Mouse (Mus musculus) limb, embryonic 15.5 days (tissue): ENCODE measurements around the gene Uchl4. TPM values are rescaled to one million over a fixed set of nuclear protein-coding genes. Genes with fewer than 3 reads are reported as not detected.

ENCODE experiments used
- ATAC-seq: fragments of 200-750 bp; cut with Nextera tagmentation; 2 replicates; pipeline ENCODE4 v1.8.0; 2017; ENCODE audit warnings: low read depth, moderate TSS enrichment; ENCODE audit not compliant: insufficient number of reproducible peaks, low FRiP score, low TSS enrichment
- H3K27ac ChIP-seq: fragments of 300-500 bp; sonication (generic); 2 replicates; pipeline ENCODE4 v1.5.1; 2015; ENCODE audit warnings: moderate library complexity, mild to moderate bottlenecking, inconsistent platforms
- H3K27me3 ChIP-seq: fragments of 300-500 bp; sonication (generic); 2 replicates; pipeline ENCODE4 v1.6.1; 2015; ENCODE audit warnings: inconsistent platforms
- H3K36me3 ChIP-seq: fragments of 300-500 bp; sonication (generic); 2 replicates; pipeline ENCODE4 v1.6.1; 2015; ENCODE audit warnings: inconsistent platforms
- H3K4me1 ChIP-seq: fragments of 300-500 bp; sonication (generic); 2 replicates; pipeline ENCODE4 v1.6.1; 2015; ENCODE audit warnings: inconsistent platforms
- H3K4me2 ChIP-seq: fragments of 300-500 bp; sonication (generic); 2 replicates; pipeline ENCODE4 v1.6.1; 2015; ENCODE audit warnings: mild to moderate bottlenecking, inconsistent platforms
- H3K4me3 ChIP-seq: fragments of 300-500 bp; sonication (generic); 2 replicates; pipeline ENCODE4 v1.5.1; 2015; ENCODE audit warnings: mild to moderate bottlenecking, inconsistent platforms
- H3K9ac ChIP-seq: fragments of 300-500 bp; sonication (generic); 2 replicates; pipeline ENCODE4 v1.6.1; 2015; ENCODE audit warnings: inconsistent platforms
- H3K9me3 ChIP-seq: fragments of 300-500 bp; sonication (generic); 2 replicates; pipeline ENCODE4 v1.6.1; 2016; ENCODE audit warnings: inconsistent platforms
- WGBS: fragments of 180-500 bp; shearing (Covaris S2); methylation state at CpG from one replicate; pipeline ENCODE4 v1.1.7; 2015; 5-methylcytosine and 5-hydroxymethylcytosine counted together
- polyA plus RNA-seq: library from polyadenylated mRNA; unstranded; fragments of >200 nt; fragmentation: Nextera tagmentation; extraction: Ambion mirVana; gene quantifications from 2 replicates; pipeline ENCODE4 v1.2.1, GENCODE M21; 2015

Gene Uchl4
- polyA plus RNA-seq, 1 experiment from 2014 or later: 2.5 TPM

DNA sequence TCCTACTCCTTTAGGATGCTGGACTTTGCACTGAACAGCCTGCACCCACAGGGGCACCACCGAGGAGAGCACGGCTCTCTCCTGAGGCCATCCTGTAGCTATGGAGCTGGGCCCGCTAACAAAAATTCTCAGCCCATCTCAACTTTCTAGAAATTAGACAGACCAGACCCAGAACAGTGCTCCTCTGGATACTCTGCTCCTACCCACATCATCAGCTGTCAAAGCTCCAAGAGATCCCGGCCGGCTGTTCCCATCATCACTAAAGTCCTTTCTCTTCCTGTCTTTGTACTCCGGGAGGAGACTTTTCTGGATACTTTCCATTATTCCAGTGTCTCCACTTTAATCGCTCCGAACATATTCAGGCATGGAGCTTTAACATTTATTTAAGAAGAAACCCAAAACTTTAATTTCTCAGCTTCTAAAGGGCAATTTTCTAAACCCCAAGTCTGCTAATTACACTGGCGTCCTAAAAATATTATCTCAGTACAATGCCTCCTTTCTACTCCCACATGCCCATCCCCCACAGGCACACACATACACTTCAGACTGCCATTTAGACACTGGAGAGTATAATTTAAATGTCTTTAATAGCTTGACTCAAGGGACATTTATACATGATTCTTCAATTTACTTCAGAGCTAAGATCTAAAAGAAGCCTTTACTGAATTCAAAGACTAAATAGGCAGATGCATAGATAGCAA, 2.6 kb upstream of the Uchl4 start:
- 56% methylated on average over 9 of the region's 9 CpGs for WGBS
- Histone ChIP-seq H3K9ac (no peak overlapping the region), H3K4me1 (peaks cover 42% of the 10 kb centered on the region), H3K27me3 (no peaks in the 10 kb centered on the region), H3K9me3 (no peaks in the 10 kb centered on the region), H3K27ac (peak overlapping the region; percentile 75), H3K4me2 (no peak overlapping the region), H3K4me3 (no peak overlapping the region), H3K36me3 (no peaks in the 10 kb centered on the region)
- no peak for ATAC-seq

DNA sequence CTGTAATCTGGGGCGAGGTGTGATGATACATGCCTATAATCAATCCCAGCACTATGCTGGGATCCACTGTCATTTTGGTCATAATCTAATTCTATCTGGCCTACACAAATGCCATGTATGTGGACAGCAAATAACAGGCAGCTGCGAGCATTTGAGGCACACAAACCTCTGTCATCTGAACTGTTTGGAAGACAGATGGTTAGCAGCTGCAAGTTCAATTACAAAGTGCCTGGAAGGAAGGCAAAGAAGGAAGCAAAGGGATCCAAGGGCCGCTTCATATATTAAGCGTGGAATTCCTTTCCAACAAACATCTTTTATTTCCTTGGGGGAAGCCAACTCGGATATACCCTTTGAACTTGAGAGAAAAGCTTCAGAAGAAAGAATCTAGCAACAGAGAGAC, 1.3 kb upstream of the Uchl4 start:
- Histone ChIP-seq H3K36me3 (no peaks in the 10 kb centered on the region), H3K27ac (peak overlapping the region; percentile 73), H3K9ac (no peak overlapping the region), H3K9me3 (no peaks in the 10 kb centered on the region), H3K27me3 (no peaks in the 10 kb centered on the region), H3K4me3 (no peak overlapping the region), H3K4me1 (peaks cover 40% of the 10 kb centered on the region), H3K4me2 (no peak overlapping the region)
- 33% methylated on average over 5 of the region's 5 CpGs for WGBS
- no peak for ATAC-seq

DNA sequence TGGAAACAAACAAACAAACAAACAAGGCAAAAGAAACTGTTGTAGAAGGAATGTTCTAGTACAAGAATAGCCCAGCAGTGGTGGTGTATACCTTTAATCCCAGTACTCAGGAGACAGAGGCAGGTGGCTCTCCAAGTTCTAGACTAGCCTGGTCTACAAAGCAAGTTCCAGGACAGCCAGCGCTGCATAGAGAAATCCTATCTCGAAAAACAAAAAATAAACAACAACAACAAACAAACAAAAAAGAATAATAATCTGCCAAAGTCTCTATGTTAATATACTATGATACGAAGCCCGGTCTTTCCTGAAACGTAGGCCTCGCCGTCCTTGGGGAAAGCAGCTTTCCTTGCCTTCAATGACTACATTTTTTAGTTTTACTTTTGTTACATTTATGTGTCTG, 1.1 kb downstream of the Uchl4 start:
- WGBS: 95% methylated on average over 7 of the region's 7 CpGs

DNA sequence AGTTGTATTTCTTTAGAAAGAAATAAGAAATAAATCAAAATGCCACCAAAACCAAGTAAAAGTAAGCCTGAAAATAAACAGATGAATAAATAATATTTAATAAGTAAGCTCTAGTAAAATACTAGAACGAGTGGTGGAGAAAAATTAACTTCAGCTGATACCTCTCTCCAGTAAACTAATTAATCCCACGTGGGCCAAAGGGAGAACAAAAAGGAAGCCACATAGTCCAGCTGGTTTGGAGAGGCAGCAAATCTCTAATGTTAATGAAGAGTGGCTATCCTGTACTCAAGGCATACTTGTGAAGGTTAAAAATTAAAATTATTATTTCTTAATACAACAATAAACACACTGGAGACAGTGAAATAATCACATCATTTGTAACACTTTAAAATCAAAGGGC, 5.1 kb downstream of the Uchl4 start:
- Histone ChIP-seq H3K9me3 (no peaks in the 10 kb centered on the region), H3K4me3 (no peak overlapping the region), H3K9ac (no peak overlapping the region), H3K4me1 (peaks cover 6% of the 10 kb centered on the region; the same call in 1 of the 2 replicates), H3K27me3 (no peaks in the 10 kb centered on the region), H3K36me3 (0 out of 2 replicates have a peak, but pooled peaks cover 3% of the 10 kb centered on the region), H3K27ac (no peak overlapping the region), H3K4me2 (no peak overlapping the region)
- no peak for ATAC-seq
- WGBS: 19% methylated on average over 2 of the region's 2 CpGs

More for the DNA sequence above, 1.1 kb downstream of the Uchl4 start:
- no peaks in the 10 kb centered on the region for H3K9me3 ChIP-seq
- H3K4me3 ChIP-seq: no peak overlapping the region
- no peaks in the 10 kb centered on the region for H3K27me3 ChIP-seq
- no peak overlapping the region for H3K27ac ChIP-seq
- ATAC-seq: no peak
- H3K9ac ChIP-seq: no peak overlapping the region
- no peaks in the 10 kb centered on the region for H3K36me3 ChIP-seq
- no peak overlapping the region for H3K4me2 ChIP-seq
- peaks cover 34% of the 10 kb centered on the region for H3K4me1 ChIP-seq

DNA sequence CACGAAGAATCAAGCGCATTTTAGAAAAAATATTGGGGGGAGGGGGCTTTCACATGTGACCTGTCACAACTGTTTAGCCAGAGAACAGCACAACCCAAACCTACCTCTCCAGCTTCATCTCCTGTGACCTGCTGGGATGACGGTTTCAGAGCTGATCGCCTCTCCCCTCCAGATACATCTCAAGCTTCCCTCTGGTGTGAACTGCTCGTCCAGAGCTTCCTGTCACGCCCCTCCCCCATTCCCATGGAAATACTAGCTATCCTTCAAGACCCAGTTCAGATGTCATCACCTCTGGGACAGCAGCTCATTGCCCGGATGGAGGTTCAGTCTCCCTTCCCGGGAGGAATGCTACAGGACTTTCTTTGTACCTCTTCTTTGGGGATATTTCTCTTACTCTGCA, 5.7 kb downstream of the Uchl4 start:
- H3K27ac ChIP-seq: no peak overlapping the region
- H3K4me2 ChIP-seq: no peak overlapping the region
- ATAC-seq: no peak; the same call in 1 of the 2 replicates
- H3K4me1 ChIP-seq: peaks cover 6% of the 10 kb centered on the region; the same call in 1 of the 2 replicates
- 0 out of 2 replicates have a peak, but pooled peaks cover 3% of the 10 kb centered on the region for H3K36me3 ChIP-seq
- no peaks in the 10 kb centered on the region for H3K27me3 ChIP-seq
- 38% methylated on average over 8 of the region's 8 CpGs for WGBS
- no peak overlapping the region for H3K4me3 ChIP-seq
- H3K9ac ChIP-seq: no peak overlapping the region
- no peaks in the 10 kb centered on the region for H3K9me3 ChIP-seq

DNA sequence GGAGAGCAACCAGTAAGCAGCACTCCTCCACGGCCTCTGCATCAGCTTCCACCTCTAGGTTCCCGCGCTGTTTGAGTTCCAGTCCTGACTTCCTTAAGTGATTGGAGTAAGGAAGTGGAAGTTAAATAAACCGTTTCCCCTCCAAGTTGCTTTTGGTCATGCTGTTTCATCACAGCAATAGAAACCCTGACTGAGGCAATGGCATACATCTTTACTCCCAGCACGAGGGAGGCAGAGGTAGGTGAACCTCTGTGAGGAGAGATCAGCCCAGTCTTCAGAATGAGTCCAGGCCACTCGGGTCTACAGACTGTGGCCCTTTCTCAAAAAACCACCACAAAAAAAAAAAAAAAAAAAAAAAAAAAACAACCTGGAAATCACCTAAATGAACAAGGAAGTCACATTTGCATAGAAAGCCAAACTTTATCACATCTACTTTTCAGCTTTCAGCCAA, 7.4 kb downstream of the Uchl4 start:
- Histone ChIP-seq H3K9ac (no peak overlapping the region), H3K4me3 (no peak overlapping the region), H3K27me3 (no peaks in the 10 kb centered on the region), H3K36me3 (0 out of 2 replicates have a peak, but pooled peaks cover 3% of the 10 kb centered on the region), H3K4me1 (peaks cover 6% of the 10 kb centered on the region; the same call in 1 of the 2 replicates), H3K4me2 (no peak overlapping the region), H3K27ac (no peak overlapping the region), H3K9me3 (no peaks in the 10 kb centered on the region)
- no peak for ATAC-seq
- WGBS: 63% methylated on average over 6 of the region's 6 CpGs

DNA sequence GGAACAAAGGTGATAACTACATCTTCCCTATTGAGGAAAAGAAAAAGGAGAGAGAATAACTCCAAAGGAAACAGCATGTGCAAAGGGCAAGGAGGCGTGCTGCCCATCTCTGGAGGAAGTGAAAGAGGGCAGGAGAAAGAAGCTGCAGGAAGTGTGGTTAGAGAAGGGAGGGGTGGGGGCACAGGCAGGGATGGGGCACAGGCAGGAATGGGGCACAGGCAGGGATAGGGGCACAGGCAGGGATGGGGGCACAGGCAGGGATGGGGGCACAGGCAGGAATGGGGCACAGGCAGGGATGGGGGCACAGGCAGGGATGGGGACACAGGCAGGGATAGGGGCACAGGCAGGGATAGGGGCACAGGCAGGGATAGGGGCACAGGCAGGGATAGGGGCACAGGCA, 14.4 kb downstream of the Uchl4 start:
- no peak overlapping the region for H3K9ac ChIP-seq
- H3K27me3 ChIP-seq: no peaks in the 10 kb centered on the region
- no peak overlapping the region for H3K4me2 ChIP-seq
- H3K4me1 ChIP-seq: peaks cover 22% of the 10 kb centered on the region
- 0 out of 2 replicates have a peak, but pooled peaks cover 5% of the 10 kb centered on the region for H3K36me3 ChIP-seq
- H3K4me3 ChIP-seq: no peak overlapping the region
- 92% methylated on average over 1 of the region's 1 CpGs for WGBS
- no peaks in the 10 kb centered on the region for H3K9me3 ChIP-seq
- H3K27ac ChIP-seq: no peak overlapping the region
- ATAC-seq: no peak

DNA sequence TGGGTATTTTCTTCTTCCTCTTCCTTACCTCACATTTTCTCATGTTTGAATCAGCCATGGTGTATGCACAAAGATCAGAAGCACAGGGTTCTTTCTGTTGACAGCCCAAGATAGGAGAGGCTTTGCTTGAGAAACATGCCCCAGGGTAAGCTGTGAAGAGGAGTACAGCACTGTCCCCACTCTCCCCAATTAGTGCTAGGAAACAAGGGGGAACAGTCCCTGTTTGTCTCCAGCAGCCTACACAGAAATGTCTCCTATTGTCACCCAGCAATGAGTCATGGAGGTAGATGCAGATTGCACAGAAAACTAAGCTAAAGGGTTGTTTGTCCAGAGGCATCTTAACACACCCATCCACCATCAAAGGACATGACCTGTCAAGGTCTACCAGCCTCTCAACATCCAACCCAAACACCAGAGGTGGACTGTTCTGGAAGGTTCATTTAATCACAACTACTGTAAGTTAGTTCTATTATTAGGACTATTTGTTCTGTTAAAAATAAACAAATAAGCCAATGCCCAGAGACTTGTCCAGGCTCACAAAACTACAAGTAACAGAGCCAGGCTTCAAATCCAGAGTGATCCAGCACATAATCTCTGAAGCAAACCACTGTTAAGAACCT, 15.2 kb downstream of the Uchl4 start:
- H3K4me2 ChIP-seq: no peak overlapping the region

DNA sequence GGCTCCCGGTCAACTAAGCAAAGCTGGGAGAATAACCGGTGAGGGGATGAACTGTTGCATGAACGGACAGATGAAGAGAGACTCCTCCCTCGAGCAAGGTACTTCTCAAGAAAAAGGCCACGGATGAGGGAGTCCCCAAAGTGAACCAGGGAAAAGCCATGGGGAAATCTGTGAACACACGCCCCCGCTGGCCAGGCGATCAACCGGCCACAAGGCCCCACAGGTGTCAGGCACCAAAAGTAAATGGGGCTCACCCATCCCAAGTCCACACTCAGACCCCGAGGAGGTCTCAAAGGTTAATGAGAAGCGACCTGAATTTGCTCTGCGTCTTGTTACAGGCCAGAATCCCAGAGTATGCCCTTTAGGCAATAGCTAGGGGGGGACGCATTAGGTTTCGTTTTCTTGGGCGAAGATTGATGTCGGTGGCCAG, 17.6 kb downstream of the Uchl4 start:
- no peak for ATAC-seq
- Histone ChIP-seq H3K9ac (peak overlapping the region; percentile 85), H3K27me3 (no peaks in the 10 kb centered on the region), H3K4me1 (peaks cover 22% of the 10 kb centered on the region), H3K4me2 (peak overlapping the region; percentile 71), H3K27ac (peak overlapping the region; percentile 96), H3K4me3 (peak overlapping the region; percentile 97), H3K9me3 (no peaks in the 10 kb centered on the region), H3K36me3 (0 out of 2 replicates have a peak, but pooled peaks cover 2% of the 10 kb centered on the region)
- WGBS: under 1% methylated on average over 16 of the region's 16 CpGs

More for the DNA sequence above, 15.2 kb downstream of the Uchl4 start:
- Histone ChIP-seq H3K27ac (no peak overlapping the region), H3K9me3 (no peaks in the 10 kb centered on the region), H3K4me1 (peaks cover 22% of the 10 kb centered on the region), H3K36me3 (0 out of 2 replicates have a peak, but pooled peaks cover 2% of the 10 kb centered on the region), H3K4me3 (no peak overlapping the region), H3K27me3 (no peaks in the 10 kb centered on the region), H3K9ac (no peak overlapping the region)
- ATAC-seq: no peak

DNA sequence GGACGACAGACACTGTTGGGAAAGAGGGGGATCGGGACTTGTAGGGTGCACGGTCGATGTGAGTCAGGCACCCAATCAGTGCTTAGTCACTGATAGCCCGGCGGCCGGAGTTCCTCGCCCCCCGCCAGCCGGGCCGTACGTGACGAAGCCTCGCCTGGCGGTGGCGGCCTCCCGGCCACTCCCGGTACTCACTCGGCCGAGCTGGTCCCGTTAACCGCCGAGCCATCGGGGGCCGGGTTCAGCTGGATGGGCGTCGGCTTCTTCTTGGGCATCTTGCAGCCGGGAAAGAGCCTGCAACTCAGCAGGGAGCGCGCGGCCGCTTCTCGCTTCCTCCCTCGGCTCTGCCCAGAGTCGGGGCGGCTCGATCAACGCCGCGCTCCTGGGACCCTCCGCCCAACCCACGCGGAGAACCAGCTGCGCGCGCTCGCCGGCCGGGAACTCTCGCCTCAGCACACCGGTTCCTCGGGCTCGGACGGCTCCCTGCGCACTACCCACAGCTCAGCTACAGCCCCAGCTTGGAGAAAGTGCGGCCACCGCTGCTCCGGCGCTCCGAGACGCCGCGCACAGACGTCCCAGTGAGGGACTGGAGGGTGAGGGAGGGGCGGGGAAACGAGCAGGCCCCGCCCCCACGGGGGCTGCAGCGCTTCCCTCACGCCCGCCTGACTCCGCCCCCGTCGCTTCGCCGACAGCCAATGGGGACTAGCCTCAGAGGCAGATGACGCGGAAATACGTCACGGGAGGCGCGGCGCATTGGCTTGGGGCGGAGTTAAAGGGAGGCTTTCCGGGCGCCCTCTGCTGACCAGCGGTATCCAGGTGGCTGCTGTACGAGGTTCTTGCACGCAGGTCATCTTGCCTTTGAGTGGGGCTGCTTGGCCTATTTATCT, 18.3 kb downstream of the Uchl4 start, which contains the start of gene Map2k1:
Map2k1 (minus strand) TSS at position 611 of the 884 bp plus-strand sequence.
- Histone ChIP-seq H3K4me1 (peaks cover 22% of the 10 kb centered on the region), H3K4me3 (peak within 1 kb of the TSS; percentile 97), H3K36me3 (0 out of 2 replicates have a peak, but pooled peaks cover 2% of the 10 kb centered on the region), H3K4me2 (peak within 1 kb of the TSS; percentile 71), H3K27ac (peak within 1 kb of the TSS; percentile 96), H3K9ac (peak within 1 kb of the TSS; percentile 85), H3K27me3 (no peaks in the 10 kb centered on the region), H3K9me3 (no peaks in the 10 kb centered on the region)
- peak; percentile 97 for ATAC-seq
- under 1% methylated on average over 89 of the region's 89 CpGs for WGBS

DNA sequence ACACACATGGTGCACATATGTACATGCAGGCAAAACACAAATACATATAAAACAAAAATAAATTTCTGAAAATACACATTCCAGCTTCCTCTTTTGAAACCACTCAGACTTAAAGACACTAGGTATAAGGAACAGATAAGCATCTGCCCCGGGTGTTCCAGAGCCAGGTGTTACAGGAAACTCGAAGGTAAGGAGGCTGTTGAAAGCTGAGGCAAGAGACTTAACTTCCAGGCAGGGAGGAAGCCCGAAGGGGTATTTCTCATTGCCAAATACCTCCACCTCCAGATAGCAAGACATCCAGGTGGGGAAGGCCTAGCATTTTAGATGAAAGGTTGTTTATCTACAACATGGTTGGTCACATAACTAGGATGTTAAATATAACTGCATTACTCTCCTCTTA, 20.4 kb downstream of the Uchl4 start:
- no peak for ATAC-seq
- Histone ChIP-seq H3K4me1 (peaks cover 19% of the 10 kb centered on the region), H3K9me3 (no peaks in the 10 kb centered on the region), H3K9ac (no peak overlapping the region), H3K4me2 (no peak overlapping the region), H3K4me3 (no peak overlapping the region), H3K27me3 (no peaks in the 10 kb centered on the region), H3K27ac (no peak overlapping the region), H3K36me3 (0 out of 2 replicates have a peak, but pooled peaks cover 2% of the 10 kb centered on the region)
- WGBS: 67% methylated on average over 3 of the region's 3 CpGs
